Comparison of ENCODE assay signal across 9 mouse cellular contexts in the genomic region with DNA sequence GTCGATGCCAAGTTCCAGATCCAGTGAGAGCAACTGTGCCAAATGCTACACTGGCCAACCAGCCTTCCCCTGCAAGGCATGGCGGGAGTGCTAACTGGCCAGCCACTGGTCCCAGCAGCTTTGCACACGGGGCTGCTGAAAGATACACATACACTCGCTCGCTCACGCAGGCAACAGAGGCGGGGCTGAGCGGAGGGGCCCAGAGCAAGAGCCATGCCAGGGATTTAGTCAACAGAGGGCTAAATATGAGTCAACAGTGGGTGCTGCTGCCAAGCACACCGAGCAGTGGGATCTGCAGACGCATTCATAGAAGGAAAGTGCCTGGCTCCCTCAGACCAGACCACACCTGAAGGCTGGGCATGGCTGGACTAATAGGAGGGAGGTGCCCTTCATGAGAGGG. TPM values are rescaled to one million over a fixed set of nuclear protein-coding genes. Genes with fewer than 3 reads are reported as not detected.
DNase-seq lines count a peak whose midpoint lies in the region; ATAC-seq and TF ChIP-seq lines count a peak whose summit lies in the region.
"Had no signal": no experiment of that assay in that cellular context is flagged by ENCODE, and none has a peak within 500 bp of the region (broad histone marks: within the 10 kb centered on the region; RNA-seq: fewer than 3 reads in every experiment).

No protein-coding gene starts in this region.

- peak overlapping the region; percentile 30 for H3K4me2 ChIP-seq in lung, embryonic 15.5 days
- H3K4me2 ChIP-seq in midbrain, embryonic 13.5 days (replicated peaks), result no peak overlapping the region
- H3K4me2 ChIP-seq: embryonic facial prominence, embryonic 12.5 days had no signal

- peak; percentile 21 for ATAC-seq in frontal cortex, adult (ENCODE audit: low TSS enrichment)
- no peak for ATAC-seq in lung, embryonic 15.5 days (ENCODE audit: borderline replicate concordance, extremely low read depth, low FRiP score, low TSS enrichment)
- ATAC-seq in midbrain, embryonic 13.5 days, result no peak

- no peaks in the 10 kb centered on the region for H3K9me3 ChIP-seq in lung, embryonic 15.5 days
- H3K9me3 ChIP-seq in midbrain, embryonic 13.5 days, result no peaks in the 10 kb centered on the region
- H3K9me3 ChIP-seq: embryonic facial prominence, embryonic 12.5 days had no signal

- no peaks in the 10 kb centered on the region for H3K27me3 ChIP-seq in cerebellum, adult 2 months (ENCODE audit: control insufficient read depth, insufficient read depth, low read length)
- peaks cover 69% of the 10 kb centered on the region for H3K27me3 ChIP-seq in lung, embryonic 15.5 days
- peaks cover 49% of the 10 kb centered on the region for H3K27me3 ChIP-seq in midbrain, embryonic 13.5 days

- TF ChIP-seq POLR2A in cerebellum, adult 2 months (IDR thresholded peaks at IDR 0.05; ENCODE audit: borderline replicate concordance, insufficient read depth, low read length), result no peak

- WGBS in cerebellum, adult 2 months, result 2% methylated on average over 10 of the region's 10 CpGs
- WGBS in lung, embryonic 15.5 days, result 41% methylated on average over 10 of the region's 10 CpGs
- 71% methylated on average over 10 of the region's 10 CpGs for WGBS in midbrain, embryonic 13.5 days

- H3K4me1 ChIP-seq in cerebellum, adult 2 months (ENCODE audit: control insufficient read depth, insufficient read depth, low read length), result peaks cover 41% of the 10 kb centered on the region
- H3K4me1 ChIP-seq in lung, embryonic 15.5 days, result peaks cover 28% of the 10 kb centered on the region
- H3K4me1 ChIP-seq in midbrain, embryonic 13.5 days (replicated peaks), result peaks cover 25% of the 10 kb centered on the region

- H3K9ac ChIP-seq in lung, embryonic 15.5 days, result no peak overlapping the region
- no peak overlapping the region for H3K9ac ChIP-seq in midbrain, embryonic 13.5 days (replicated peaks)
- H3K9ac ChIP-seq: embryonic facial prominence, embryonic 12.5 days had no signal

- H3K4me3 ChIP-seq in cerebellum, adult 2 months (replicated peaks; ENCODE audit: insufficient read depth, low read depth, low read length), result peak overlapping the region; percentile 38
- no peak overlapping the region for H3K4me3 ChIP-seq in lung, embryonic 15.5 days
- no peak overlapping the region for H3K4me3 ChIP-seq in midbrain, embryonic 13.5 days (replicated peaks)
- H3K4me3 ChIP-seq: embryonic facial prominence, embryonic 12.5 days had no signal

- no peaks in the 10 kb centered on the region for H3K36me3 ChIP-seq in lung, embryonic 15.5 days
- H3K36me3 ChIP-seq in midbrain, embryonic 13.5 days, result no peaks in the 10 kb centered on the region
- H3K36me3 ChIP-seq: embryonic facial prominence, embryonic 12.5 days had no signal

- TF ChIP-seq CTCF in cerebellum, adult 2 months (IDR thresholded peaks at IDR 0.05; ENCODE audit: borderline replicate concordance, insufficient read depth, low read depth, low read length), result no peak

- DNase-seq in frontal cortex, postnatal 25 days (ENCODE audit: low spot score in 2 of 2), result no peak
- DNase-seq in 3T3-L1 (ENCODE audit: low read depth, low spot score), result peak; percentile 66
- DNase-seq in cerebellum, adult 2 months, result peak; percentile 78 to 89
- DNase-seq in heart, postnatal 25 days (ENCODE audit: low spot score), result peak; percentile 28
- no peak for DNase-seq in B cell, adult 2 months

- peak overlapping the region; percentile 9 for H3K27ac ChIP-seq in cerebellum, adult 2 months (ENCODE audit: insufficient read depth, low read length)
- H3K27ac ChIP-seq in lung, embryonic 15.5 days, result no peak overlapping the region
- H3K27ac ChIP-seq in midbrain, embryonic 13.5 days, result no peak overlapping the region
- H3K27ac ChIP-seq: embryonic facial prominence, embryonic 12.5 days had no signal

- intact Hi-C loops in heart, postnatal 25 days (cut with DNase I), result no loop called here

RNA-seq across cellular contexts. Expression of a gene that starts 3.8 kb away (rescaled TPM):
- 37.4 and 40.4 TPM in 2 replicates for polyA plus RNA-seq in cerebellum, adult 2 months (2012; rRNA removed)
- total RNA-seq in heart, postnatal 25 days (2021), result 1 to 10 TPM; 3.1 to 3.4 TPM
- polyA plus RNA-seq in lung, embryonic 15.5 days (2015; fragmentation: Nextera tagmentation; extraction: Ambion mirVana), result 1.1 and 1.4 TPM in 2 replicates
- 1.9 and 2.3 TPM in 2 replicates for polyA plus RNA-seq in midbrain, embryonic 13.5 days (2015; fragmentation: Nextera tagmentation; extraction: Ambion mirVana)

Comparison
In these comparisons a context has a peak if more than half of its experiments do, and no peak if none do; other contexts are left out.
1. DNase-seq: peak in 3T3-L1 (single experiment), cerebellum, adult 2 months (2 of 2) and heart, postnatal 25 days (single experiment); none in frontal cortex, postnatal 25 days (0 of 2) and B cell, adult 2 months (0 of 2).
2. RNA of a gene that starts 3.8 kb away (polyA plus RNA-seq): 37.4 to 40.4 TPM in cerebellum, adult 2 months; 1.9 to 2.3 TPM in midbrain, embryonic 13.5 days and 1.1 to 1.4 TPM in lung, embryonic 15.5 days; every median in the first group is over 10 times any median in the second.